Mouse (Mus musculus) liver, embryonic 18 days (tissue): Measurements from ENCODE around the gene Olfr301. TPM values are rescaled to one million over a fixed set of nuclear protein-coding genes. Genes with fewer than 3 reads are reported as not detected.

Experiments
- polyA plus RNA-seq: library from polyadenylated mRNA; depleted of rRNA; stranded (reverse); fragments of >200 nt; gene quantifications from 2 replicates; pipeline ENCODE4 v1.2.3, GENCODE M21; 2012; rRNA removed

The Olfr301 gene
- polyA plus RNA-seq, result not detected in 2 replicates

DNA sequence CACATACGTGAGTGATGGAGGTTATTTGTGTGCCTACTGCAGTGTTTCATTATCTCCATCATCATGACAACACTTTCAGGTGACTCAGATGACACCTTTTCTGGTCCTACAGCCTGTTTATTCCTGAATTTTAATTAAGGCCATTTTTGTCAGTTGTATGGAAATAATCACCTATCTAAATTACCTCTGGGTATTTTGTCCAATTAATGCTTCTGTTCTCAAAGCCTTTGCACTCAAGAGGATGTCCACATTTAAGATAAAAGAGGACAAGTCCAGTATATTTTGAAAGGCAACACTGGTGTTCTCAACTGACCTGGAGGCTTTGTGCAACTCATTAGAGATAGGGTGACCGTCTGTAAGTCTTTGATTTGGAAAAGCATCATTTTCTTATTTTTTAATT is at the start of gene Olfr301:
TSS of gene Olfr301 (plus strand) at position 301 of the 400 bp plus-strand sequence.

DNA sequence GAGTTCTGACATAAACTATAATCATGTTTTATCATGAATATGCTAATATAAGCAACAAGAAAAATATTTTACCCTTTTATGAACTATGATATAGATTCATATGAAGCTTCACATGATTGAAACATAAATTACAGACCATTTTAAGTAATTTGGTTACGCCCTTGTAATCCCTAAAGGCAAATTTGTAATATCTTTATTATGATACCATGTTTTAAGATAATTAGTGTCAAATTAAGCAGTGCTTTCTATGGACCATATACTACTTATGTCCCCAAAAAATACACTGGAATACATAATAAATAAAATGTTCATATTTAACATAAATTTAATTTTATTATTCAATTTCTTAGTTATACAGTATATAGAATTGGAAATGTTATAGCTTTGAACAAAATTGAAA is 36.8 kb upstream of the Olfr301 start, which contains the start of gene Olfr305:
TSS of gene Olfr305 (minus strand) at position 101 of the 400 bp plus-strand sequence.

DNA sequence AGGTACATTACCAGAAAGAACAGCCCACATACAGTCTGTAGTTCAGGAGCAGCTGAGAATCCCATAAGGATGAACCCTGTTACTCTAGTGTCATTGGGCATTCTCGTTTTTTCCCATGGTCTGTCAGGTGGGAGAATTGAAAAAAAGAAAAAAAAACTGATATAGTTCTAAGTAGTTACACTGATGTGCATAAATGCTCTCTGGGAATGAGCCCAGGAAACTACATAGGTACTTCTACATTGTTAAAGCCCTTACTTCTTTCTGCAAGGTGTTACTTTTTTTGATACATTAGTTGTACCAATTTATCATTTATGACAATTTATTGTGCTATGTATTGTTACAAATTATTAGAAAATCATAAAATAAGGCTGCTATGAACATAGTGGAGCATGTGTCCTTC is 17.1 kb upstream of the Olfr301 start, which contains the start of gene Olfr304:
TSS of gene Olfr304 (minus strand) at position 101 of the 400 bp plus-strand sequence.

DNA sequence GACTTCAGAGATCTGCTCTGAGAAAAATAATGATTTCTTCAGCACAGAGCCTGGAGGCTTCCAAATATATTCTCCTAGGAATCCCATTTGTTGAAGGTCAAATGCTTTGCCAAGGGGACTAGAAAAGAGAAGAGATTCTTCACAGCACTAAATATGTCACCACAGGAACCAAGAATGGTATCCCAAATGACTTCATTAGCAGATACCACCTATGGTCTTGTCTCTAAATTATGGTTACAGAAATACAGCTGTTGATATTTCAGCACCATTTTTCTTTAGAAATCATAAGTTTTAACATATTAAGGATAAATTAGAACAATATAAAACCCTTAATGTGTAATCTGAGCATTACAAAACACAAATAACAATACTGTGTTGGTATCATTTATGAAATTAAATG is 6.0 kb upstream of the Olfr301 start, which contains the start of gene Olfr303:
TSS of gene Olfr303 (minus strand) at position 101 of the 400 bp plus-strand sequence.

GRCm38 (mm10) chr7:86459621-86460020 is 56.0 kb downstream of the Olfr301 start, which contains the start of gene Olfr299:
TSS of gene Olfr299 (plus strand) at chr7:86459921.

Other genes with a start within 250 kb of the Olfr301 start
- gene Vmn2r75, start 232.1 kb upstream of the Olfr301 start, polyA plus RNA-seq, result not detected in 2 replicates
- gene Vmn2r76, start 157.5 kb upstream of the Olfr301 start, polyA plus RNA-seq, result not detected in 2 replicates
- gene Olfr310, start 126.7 kb upstream of the Olfr301 start, polyA plus RNA-seq, result not detected in 2 replicates
- not detected in 2 replicates for gene Olfr309, start 90.1 kb upstream of the Olfr301 start, polyA plus RNA-seq
- not detected in 2 replicates for gene Olfr308, start 78.2 kb upstream of the Olfr301 start, polyA plus RNA-seq
- gene Olfr307, start 66.3 kb upstream of the Olfr301 start, polyA plus RNA-seq, result not detected in 2 replicates
- gene Olfr305, start 36.9 kb upstream of the Olfr301 start, polyA plus RNA-seq, result not detected in 2 replicates
- gene Olfr304, start 17.2 kb upstream of the Olfr301 start, polyA plus RNA-seq, result not detected in 2 replicates
- gene Olfr303, start 6.1 kb upstream of the Olfr301 start, polyA plus RNA-seq, result not detected in 2 replicates
- gene Olfr299, start 56.1 kb downstream of the Olfr301 start, polyA plus RNA-seq, result not detected in 2 replicates
- not detected in 2 replicates for gene Olfr298, start 88.6 kb downstream of the Olfr301 start, polyA plus RNA-seq
- gene Olfr297, start 116.1 kb downstream of the Olfr301 start, polyA plus RNA-seq, result not detected in 2 replicates
- not detected in 2 replicates for gene Olfr295, start 180.0 kb downstream of the Olfr301 start, polyA plus RNA-seq
- gene Olfr294, start 212.8 kb downstream of the Olfr301 start, polyA plus RNA-seq, result not detected in 2 replicates
- gene Olfr293, start 245.2 kb downstream of the Olfr301 start, polyA plus RNA-seq, result not detected in 2 replicates